Mouse (Mus musculus) stomach, embryonic 16.5 days (tissue): ENCODE measurements around the gene Rc3h2. TPM values are rescaled to one million over a fixed set of nuclear protein-coding genes. Genes with fewer than 3 reads are reported as not detected.

Experiments
- ATAC-seq: fragments of 200-750 bp; cut with Nextera tagmentation; 2 replicates; pipeline ENCODE4 v1.8.0; 2017; ENCODE audit warnings: moderate number of reproducible peaks, moderate TSS enrichment; ENCODE audit not compliant: insufficient read depth, low FRiP score
- H3K27ac ChIP-seq: fragments of 300-500 bp; sonication (generic); 2 replicates; pipeline ENCODE4 v1.5.1; 2014; ENCODE audit warnings: low read length
- H3K27me3 ChIP-seq: fragments of 300-500 bp; sonication (generic); 2 replicates; pipeline ENCODE4 v1.6.1; 2014; ENCODE audit warnings: low read length, control low read depth, mixed read lengths; ENCODE audit not compliant: control insufficient read depth, insufficient read depth
- H3K36me3 ChIP-seq: fragments of 300-500 bp; sonication (generic); 2 replicates; pipeline ENCODE4 v1.6.1; 2014; ENCODE audit warnings: low read length; ENCODE audit not compliant: control insufficient read depth, insufficient read depth
- H3K4me1 ChIP-seq: fragments of 300-500 bp; sonication (generic); 2 replicates; pipeline ENCODE4 v1.6.1; 2014; ENCODE audit warnings: low read length, control low read depth, mixed read lengths; ENCODE audit not compliant: control insufficient read depth, insufficient read depth
- H3K4me2 ChIP-seq: fragments of 300-500 bp; sonication (generic); 2 replicates; pipeline ENCODE4 v1.6.1; 2014; ENCODE audit warnings: low read depth, low read length, mixed read lengths
- H3K4me3 ChIP-seq: fragments of 300-500 bp; sonication (generic); replicated peaks from 2 replicates; pipeline ENCODE4 v1.5.1; 2014; ENCODE audit warnings: mild to moderate bottlenecking, low read length
- H3K9ac ChIP-seq: fragments of 300-500 bp; sonication (generic); 2 replicates; pipeline ENCODE4 v1.6.1; 2014; ENCODE audit warnings: low read length
- H3K9me3 ChIP-seq: fragments of 300-500 bp; sonication (generic); replicated peaks from 2 replicates; pipeline ENCODE4 v1.6.1; 2016; ENCODE audit warnings: low read length, control low read depth; ENCODE audit not compliant: control insufficient read depth
- WGBS: fragments of 180-500 bp; shearing (Covaris S2); extraction: QIAGEN DNeasy Blood & Tissue Kit; methylation state at CpG from one replicate; pipeline ENCODE4 v1.1.7; 2014; 5-methylcytosine and 5-hydroxymethylcytosine counted together
- polyA plus RNA-seq: library from polyadenylated mRNA; unstranded; fragments of >200 nt; fragmentation: Nextera tagmentation; extraction: Ambion mirVana; gene quantifications from 2 replicates; pipeline ENCODE4 v1.2.1, GENCODE M21; 2015

Rc3h2 gene
- polyA plus RNA-seq, 1 experiment from 2014 or later = 12.7 TPM

GRCm38 (mm10) chr2:37430593-37431464, 8.1 kb upstream of the Rc3h2 start:
- peak; percentile 95 for ATAC-seq
- H3K27me3 ChIP-seq = no peaks in the 10 kb centered on the region
- under 1% methylated on average over 38 of the region's 38 CpGs for WGBS

GRCm38 (mm10) chr2:37423671-37424070, 968 bp upstream of the Rc3h2 start:
- no peak for ATAC-seq
- H3K9ac ChIP-seq = no peak overlapping the region
- no peak overlapping the region for H3K4me3 ChIP-seq
- peaks cover 2% of the 10 kb centered on the region; the same call in 1 of the 2 replicates for H3K36me3 ChIP-seq
- no peaks in the 10 kb centered on the region for H3K27me3 ChIP-seq
- no peaks in the 10 kb centered on the region for H3K4me1 ChIP-seq
- no peaks in the 10 kb centered on the region for H3K9me3 ChIP-seq
- WGBS = 58% methylated on average over 3 of the region's 3 CpGs
- no peak overlapping the region for H3K4me2 ChIP-seq
- no peak overlapping the region for H3K27ac ChIP-seq

More at GRCm38 (mm10) chr2:37430593-37431464, 8.1 kb upstream of the Rc3h2 start:
- Histone ChIP-seq H3K9ac (peak overlapping the region; percentile 95), H3K36me3 (peaks cover 4% of the 10 kb centered on the region; the same call in 1 of the 2 replicates), H3K4me2 (peak overlapping the region; percentile 71), H3K9me3 (no peaks in the 10 kb centered on the region), H3K27ac (peak overlapping the region; percentile 96), H3K4me1 (peaks cover 9% of the 10 kb centered on the region), H3K4me3 (peak overlapping the region; percentile 96)

- H3K27me3 ChIP-seq = no peaks in the 10 kb centered on the region
- peak overlapping the region; percentile 100 for H3K9ac ChIP-seq
- no peak for ATAC-seq
- no peaks in the 10 kb centered on the region for H3K36me3 ChIP-seq
- H3K4me2 ChIP-seq = peak overlapping the region; percentile 83
- 2% methylated on average over 3 of the region's 3 CpGs for WGBS
- no peaks in the 10 kb centered on the region for H3K9me3 ChIP-seq
- H3K4me1 ChIP-seq = no peaks in the 10 kb centered on the region
- H3K27ac ChIP-seq = peak overlapping the region; percentile 93
- peak overlapping the region; percentile 87 for H3K4me3 ChIP-seq
These were observed 800 bp downstream of the Rc3h2 start for GRCm38 (mm10) chr2:37421903-37422302.

- H3K9me3 ChIP-seq = no peaks in the 10 kb centered on the region
- H3K4me3 ChIP-seq = no peak overlapping the region
- 58% methylated on average over 1 of the region's 1 CpGs for WGBS
- H3K9ac ChIP-seq = no peak overlapping the region
- H3K27ac ChIP-seq = no peak overlapping the region
- no peaks in the 10 kb centered on the region for H3K27me3 ChIP-seq
- peaks cover 15% of the 10 kb centered on the region for H3K36me3 ChIP-seq
- H3K4me2 ChIP-seq = no peak overlapping the region
- ATAC-seq = no peak
- no peaks in the 10 kb centered on the region for H3K4me1 ChIP-seq
These were observed 27.2 kb downstream of the Rc3h2 start for GRCm38 (mm10) chr2:37395539-37395938.

- H3K36me3 ChIP-seq = peaks cover 4% of the 10 kb centered on the region
- no peak overlapping the region for H3K4me2 ChIP-seq
- no peak overlapping the region for H3K4me3 ChIP-seq
- H3K27ac ChIP-seq = no peak overlapping the region
- WGBS = 96% methylated on average over 9 of the region's 9 CpGs
- H3K4me1 ChIP-seq = no peaks in the 10 kb centered on the region
- no peak for ATAC-seq
- no peak overlapping the region for H3K9ac ChIP-seq
- no peaks in the 10 kb centered on the region for H3K9me3 ChIP-seq
- no peaks in the 10 kb centered on the region for H3K27me3 ChIP-seq
These were observed 39.8 kb downstream of the Rc3h2 start for GRCm38 (mm10) chr2:37382921-37383320.

GRCm38 (mm10) chr2:37380189-37380588, 42.5 kb downstream of the Rc3h2 start:
- Histone ChIP-seq H3K36me3 (peaks cover 4% of the 10 kb centered on the region), H3K9ac (no peak overlapping the region), H3K4me1 (no peaks in the 10 kb centered on the region), H3K27ac (no peak overlapping the region), H3K9me3 (no peaks in the 10 kb centered on the region), H3K4me2 (no peak overlapping the region), H3K4me3 (no peak overlapping the region), H3K27me3 (no peaks in the 10 kb centered on the region)
- WGBS = 70% methylated on average over 2 of the region's 2 CpGs
- ATAC-seq = no peak

GRCm38 (mm10) chr2:37376018-37376417, 46.7 kb downstream of the Rc3h2 start:
- no peak overlapping the region for H3K9ac ChIP-seq
- no peaks in the 10 kb centered on the region for H3K4me1 ChIP-seq
- H3K9me3 ChIP-seq = no peaks in the 10 kb centered on the region
- WGBS = 97% methylated on average over 1 of the region's 1 CpGs
- ATAC-seq = no peak
- H3K36me3 ChIP-seq = peaks cover 4% of the 10 kb centered on the region
- H3K4me2 ChIP-seq = no peak overlapping the region
- no peak overlapping the region for H3K4me3 ChIP-seq
- no peak overlapping the region for H3K27ac ChIP-seq
- no peaks in the 10 kb centered on the region for H3K27me3 ChIP-seq

- no peak overlapping the region for H3K4me2 ChIP-seq
- 87% methylated on average over 2 of the region's 2 CpGs for WGBS
- no peak overlapping the region for H3K4me3 ChIP-seq
- no peak overlapping the region for H3K27ac ChIP-seq
- H3K4me1 ChIP-seq = no peaks in the 10 kb centered on the region
- no peaks in the 10 kb centered on the region for H3K27me3 ChIP-seq
- H3K36me3 ChIP-seq = no peaks in the 10 kb centered on the region
- no peak for ATAC-seq
- no peaks in the 10 kb centered on the region for H3K9me3 ChIP-seq
- H3K9ac ChIP-seq = no peak overlapping the region
These were observed 52.1 kb downstream of the Rc3h2 start for GRCm38 (mm10) chr2:37370651-37371050.

- Histone ChIP-seq H3K4me3 (no peak overlapping the region), H3K36me3 (peaks cover 9% of the 10 kb centered on the region; the same call in 1 of the 2 replicates), H3K9me3 (no peaks in the 10 kb centered on the region), H3K27ac (no peak overlapping the region), H3K4me1 (peaks cover 3% of the 10 kb centered on the region; the same call in 1 of the 2 replicates), H3K9ac (no peak overlapping the region), H3K27me3 (no peaks in the 10 kb centered on the region), H3K4me2 (peak overlapping the region; percentile 83)
- ATAC-seq = no peak
- 85% methylated on average over 2 of the region's 2 CpGs for WGBS
These were observed 62.8 kb downstream of the Rc3h2 start for GRCm38 (mm10) chr2:37359908-37360307.
